Mouse (Mus musculus): ENCODE data around the gene Pcsk5. TPM values are rescaled to one million over a fixed set of nuclear protein-coding genes. Genes with fewer than 3 reads are reported as not detected.

The Pcsk5 gene
- total RNA-seq, 2 experiments from 2014 or later, result under 0.01 TPM; not detected in 1

DNA sequence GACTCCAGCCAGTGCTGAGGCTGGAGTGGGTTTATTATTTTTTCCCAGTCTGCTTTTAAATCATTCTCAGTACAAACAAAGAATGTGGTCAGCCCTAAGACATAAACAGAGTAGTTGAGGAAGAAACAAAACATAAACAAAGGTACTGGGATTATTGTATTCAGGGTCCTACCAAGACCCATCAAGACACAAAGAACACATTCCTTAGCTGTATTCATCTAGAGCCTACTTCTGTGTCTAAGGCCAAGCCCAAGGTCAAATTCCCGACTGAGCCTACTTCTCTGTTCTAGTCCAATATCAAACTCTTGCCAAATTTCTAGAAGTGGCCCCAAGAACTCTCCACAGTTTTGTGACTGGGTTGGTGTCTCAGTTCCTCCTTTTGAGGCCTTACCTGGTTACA lies 419.6 kb downstream of the Pcsk5 start:
- ATAC-seq (replicated peaks; ENCODE audit: low FRiP score, poor library complexity, severe bottlenecking), result no peak

DNA sequence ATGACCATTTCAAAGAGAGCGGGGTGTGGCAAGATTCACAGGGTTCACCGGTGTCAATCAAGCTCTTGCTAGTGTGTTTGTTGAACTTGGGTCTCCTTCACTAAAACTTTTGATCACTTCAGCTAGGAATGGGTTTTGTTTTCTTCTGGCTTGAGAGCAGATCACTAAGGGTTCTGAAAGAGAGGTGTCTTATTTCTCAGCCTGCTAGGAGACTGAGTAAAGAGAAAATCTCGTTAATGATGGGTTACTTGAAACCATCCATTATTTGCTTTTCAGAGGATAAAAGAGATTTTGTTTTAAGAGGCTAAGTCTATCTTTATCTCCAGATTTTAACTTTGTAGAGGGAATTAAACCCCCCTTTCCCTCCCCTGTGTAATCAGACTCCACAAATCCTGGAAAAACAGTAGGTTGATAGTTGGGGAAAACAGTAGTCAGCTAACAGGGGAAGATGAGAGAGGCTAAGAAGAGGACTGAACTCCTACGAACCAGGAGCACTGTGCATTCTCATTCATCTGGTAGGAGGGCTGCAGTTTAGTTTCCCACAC lies 424.4 kb downstream of the Pcsk5 start:
- ATAC-seq (replicated peaks; ENCODE audit: low FRiP score, poor library complexity, severe bottlenecking), result no peak

DNA sequence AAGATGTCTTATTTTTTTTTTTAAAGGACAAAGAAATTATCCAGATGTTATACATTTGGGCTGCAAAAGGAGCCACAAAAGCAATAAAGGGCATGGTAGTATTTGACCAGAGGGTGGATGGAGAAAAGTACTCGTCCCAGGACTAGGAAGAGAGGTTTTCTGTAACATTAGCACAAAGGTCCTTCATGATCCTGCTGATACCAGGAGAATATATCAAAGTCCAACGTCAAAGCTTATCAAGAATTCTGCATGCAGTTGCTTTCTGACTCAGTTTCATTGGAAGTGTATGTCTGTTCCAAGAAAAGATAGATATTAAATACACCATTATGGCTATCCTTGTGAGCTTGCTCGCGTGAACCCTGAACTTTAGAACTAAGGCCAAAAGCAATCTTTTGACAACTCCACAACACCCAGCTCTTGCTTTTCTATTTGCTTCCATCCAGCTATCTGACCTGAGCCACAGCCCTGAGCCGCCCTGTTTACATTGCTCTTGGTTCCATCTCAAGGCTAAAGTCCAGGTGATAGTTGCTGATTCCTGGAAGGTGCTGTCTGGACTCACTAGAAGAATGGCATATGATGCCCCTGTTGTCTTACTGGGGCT lies 426.9 kb downstream of the Pcsk5 start:
- ATAC-seq (replicated peaks; ENCODE audit: low FRiP score, poor library complexity, severe bottlenecking), result no peak

DNA sequence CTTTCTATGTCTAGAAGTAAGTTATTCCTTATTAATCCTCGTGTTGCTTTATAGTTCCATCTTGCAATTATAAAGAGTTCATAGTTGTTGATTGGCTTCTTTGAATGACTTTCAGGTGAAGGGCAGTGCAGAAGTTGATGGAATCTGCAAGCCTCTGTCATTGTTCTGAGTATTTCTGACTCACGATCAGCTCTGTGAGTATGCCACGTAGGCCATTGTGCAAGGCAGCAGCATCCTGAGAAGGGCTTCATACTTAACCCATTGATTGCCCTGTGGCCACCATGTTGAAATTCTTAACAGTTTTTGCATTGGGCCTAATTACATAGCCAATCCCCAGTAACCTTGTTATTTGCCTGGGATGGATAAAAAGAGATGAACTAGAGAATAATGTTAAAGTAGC lies 428.1 kb downstream of the Pcsk5 start:
- no peak for ATAC-seq (replicated peaks; ENCODE audit: low FRiP score, poor library complexity, severe bottlenecking)

DNA sequence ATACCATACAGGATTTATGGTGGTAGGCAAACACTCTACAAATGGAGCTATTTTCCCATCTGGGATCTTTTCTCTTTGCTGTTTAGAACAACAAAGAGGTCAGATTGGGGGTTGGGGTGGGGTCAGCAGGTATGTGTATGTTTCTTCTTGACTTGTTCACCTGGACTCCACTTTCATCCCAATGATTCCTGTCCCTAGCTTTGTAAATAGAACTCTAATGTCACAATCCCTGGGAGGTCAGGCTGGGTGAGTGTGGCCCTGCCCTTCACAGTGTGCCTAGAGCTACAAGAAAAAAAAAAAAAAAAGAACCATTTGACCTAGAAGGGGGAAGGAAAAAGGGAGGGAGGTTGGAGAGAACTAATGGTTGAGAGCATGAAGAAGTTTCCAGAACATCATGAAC lies 428.8 kb downstream of the Pcsk5 start:
- ATAC-seq (replicated peaks; ENCODE audit: low FRiP score, poor library complexity, severe bottlenecking), result no peak

DNA sequence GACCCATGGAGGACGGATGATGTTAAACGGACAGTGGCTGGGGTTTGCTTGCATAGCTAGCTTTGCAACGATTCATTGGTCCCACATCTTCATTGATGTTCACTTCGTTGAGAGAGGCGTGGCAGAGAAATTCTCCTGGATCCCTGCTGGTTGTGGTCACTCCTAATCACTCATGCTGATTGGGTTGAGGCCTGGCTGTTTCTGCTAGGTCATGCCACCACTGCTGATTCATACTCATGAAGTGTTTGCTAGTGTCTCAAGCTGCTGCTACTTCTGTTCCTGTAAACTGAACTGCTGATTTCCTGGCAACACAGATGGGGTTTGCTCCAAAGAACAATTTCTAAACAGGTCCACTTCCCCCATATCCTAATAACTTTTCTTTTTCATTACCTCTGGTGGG lies 430.6 kb downstream of the Pcsk5 start:
- peak; percentile 87 for ATAC-seq (replicated peaks; ENCODE audit: low FRiP score, poor library complexity, severe bottlenecking)

DNA sequence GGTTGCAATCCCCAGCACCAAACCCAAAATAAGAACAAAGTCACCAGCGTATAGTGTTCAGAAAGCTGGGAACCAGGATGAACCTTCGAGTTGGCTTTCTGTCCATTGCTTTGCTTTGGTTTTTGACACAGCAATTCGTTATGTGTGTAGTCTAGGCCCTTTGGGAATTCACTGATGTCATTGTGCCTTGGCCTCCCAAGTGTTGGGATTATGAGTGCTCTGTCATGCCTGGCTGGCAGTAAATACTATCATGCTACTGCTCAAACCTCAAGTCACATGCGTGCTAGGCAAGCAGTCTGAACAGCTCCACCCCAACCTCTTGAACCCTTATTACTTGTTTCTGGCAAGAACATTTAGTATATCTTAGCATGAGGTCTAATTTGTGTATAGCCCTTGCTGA lies 434.3 kb downstream of the Pcsk5 start:
- ATAC-seq (replicated peaks; ENCODE audit: low FRiP score, poor library complexity, severe bottlenecking), result no peak

DNA sequence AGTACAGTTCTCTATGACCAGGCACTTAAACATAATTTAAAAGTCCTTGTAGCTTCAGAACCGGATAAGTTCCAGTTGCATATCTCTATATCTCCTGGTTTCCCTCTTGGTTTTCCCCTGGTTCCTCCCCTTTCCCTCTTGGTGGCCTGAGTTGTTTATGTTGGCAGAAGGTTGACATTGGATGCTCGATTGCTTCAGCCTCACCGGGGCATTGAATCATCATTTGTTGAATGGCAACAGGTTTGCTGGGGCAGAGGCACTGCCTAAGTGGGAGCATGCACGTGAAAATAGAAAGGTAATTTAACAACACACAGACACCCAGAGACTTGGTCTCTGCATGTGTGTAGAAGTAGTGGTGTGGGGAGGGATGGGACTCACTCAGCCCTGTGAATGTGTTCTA lies 436.9 kb downstream of the Pcsk5 start:
- ATAC-seq (replicated peaks; ENCODE audit: low FRiP score, poor library complexity, severe bottlenecking), result no peak

DNA sequence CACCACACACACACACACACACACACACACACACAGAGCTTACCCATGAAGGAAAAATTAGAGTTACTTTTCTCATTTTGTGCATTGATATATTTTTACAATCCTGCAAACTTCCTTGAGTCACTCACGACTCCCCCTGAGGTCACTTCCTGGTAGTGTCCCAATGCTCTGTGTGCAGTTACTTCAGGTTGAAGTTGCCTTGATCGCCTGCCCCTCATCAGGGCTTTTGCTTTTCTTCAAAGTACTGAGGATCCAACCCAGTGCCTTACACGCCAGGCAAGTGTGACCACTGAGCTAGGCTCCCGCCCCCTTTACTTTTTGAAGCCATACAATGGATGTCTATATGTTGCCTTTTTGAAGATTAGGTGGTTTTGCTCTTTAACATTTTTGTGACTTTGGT lies 437.5 kb downstream of the Pcsk5 start:
- ATAC-seq (replicated peaks; ENCODE audit: low FRiP score, poor library complexity, severe bottlenecking), result no peak

DNA sequence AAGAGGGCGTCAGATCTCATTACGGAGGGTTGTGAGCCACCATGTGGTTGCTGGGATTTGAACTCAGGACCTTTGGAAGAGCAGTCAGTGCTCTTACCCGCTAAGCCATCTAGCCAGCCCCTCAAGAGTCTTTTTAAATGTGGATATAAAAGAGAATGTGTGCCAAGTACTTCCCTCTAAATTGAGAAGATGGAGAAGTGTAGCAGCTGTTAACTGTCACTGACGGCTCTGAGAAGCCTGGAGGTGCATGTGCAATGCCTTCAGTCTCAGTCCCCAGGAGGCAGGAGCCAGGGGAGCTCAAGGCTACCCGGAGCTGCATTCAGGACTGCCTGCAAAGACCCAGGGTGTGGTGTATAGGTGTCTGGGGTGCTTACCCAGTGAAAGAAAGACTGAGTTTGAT lies 439.5 kb downstream of the Pcsk5 start:
- ATAC-seq (replicated peaks; ENCODE audit: low FRiP score, poor library complexity, severe bottlenecking), result no peak

DNA sequence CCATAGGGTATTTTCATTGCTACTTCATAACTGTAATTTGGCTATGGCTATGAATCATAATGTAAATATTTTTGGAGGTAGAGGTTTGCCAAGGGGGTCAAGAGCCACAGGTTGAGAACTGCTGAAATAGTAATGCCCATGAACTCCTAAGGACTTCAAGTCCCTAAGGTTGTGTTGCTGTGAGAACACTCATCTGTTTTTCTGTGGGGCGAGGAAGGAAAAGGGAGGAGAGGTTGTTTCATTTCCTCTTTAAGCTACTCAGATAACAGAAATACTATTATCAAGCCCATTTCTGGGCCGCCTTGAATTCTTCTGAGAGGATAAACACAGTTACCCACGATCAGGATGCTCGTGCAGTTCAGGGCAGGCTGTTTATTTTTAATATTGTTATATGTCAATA lies 440.6 kb downstream of the Pcsk5 start:
- ATAC-seq (replicated peaks; ENCODE audit: low FRiP score, poor library complexity, severe bottlenecking), result no peak

DNA sequence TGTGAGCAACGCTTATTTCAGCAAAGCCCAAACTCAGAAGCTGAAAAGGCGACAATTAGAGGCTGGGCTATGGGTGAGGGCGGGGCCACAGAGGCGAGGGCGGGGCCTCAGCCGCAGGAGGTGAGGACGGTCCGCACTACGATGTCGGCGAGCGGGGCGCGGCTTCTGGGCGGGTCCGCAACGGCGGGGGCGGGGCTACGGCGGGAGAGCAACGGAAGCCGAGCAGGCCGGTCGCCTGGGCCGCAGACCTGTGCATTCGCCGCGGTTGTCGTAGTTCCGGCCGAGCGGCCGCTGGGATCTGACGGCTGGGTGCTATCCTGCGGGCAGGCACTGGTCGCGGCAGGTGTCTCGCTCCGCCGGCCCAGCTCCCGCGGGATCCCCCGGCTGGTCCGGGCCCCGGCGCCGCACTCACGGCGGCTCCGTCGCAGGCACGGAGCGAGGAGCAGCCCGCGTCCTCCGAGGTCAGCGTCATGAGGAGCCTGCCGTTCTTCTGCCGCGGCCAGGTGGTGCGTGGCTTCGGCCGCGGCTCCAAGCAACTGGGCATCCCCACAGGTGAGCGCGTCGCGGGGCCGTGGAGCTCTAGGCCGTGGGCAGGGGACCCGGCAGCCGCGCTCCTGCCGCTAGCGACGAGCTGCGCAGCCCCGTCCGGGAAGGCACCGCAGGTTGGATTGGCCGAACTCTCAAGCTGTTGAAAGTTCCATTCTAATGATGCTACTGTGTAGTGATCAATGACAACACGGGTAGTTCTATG lies 443.4 kb downstream of the Pcsk5 start, which contains the start of gene Rfk:
Rfk (plus strand) TSS at position 203 of the 751 bp plus-strand sequence.
- ATAC-seq (replicated peaks; ENCODE audit: low FRiP score, poor library complexity, severe bottlenecking), result peak; percentile 97

DNA sequence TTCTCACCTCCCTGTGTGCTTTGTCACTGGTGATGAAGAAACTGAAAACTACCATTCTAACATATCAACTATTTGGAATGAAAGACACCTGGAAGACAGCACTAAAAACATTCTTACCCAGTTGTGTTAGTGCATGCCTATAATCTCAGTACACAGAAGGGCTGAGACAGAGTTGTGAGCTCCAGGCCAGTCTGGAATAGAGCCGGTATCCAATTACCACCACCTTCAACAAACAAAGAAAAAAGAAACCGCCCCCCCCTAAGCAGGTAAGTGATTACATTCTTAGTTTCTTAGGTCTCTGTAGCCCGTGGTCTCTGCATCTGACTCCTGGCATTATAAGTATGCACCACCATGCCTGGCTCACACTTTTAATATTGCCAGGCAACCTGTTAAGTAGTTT lies 444.6 kb downstream of the Pcsk5 start:
- no peak for ATAC-seq (replicated peaks; ENCODE audit: low FRiP score, poor library complexity, severe bottlenecking)

DNA sequence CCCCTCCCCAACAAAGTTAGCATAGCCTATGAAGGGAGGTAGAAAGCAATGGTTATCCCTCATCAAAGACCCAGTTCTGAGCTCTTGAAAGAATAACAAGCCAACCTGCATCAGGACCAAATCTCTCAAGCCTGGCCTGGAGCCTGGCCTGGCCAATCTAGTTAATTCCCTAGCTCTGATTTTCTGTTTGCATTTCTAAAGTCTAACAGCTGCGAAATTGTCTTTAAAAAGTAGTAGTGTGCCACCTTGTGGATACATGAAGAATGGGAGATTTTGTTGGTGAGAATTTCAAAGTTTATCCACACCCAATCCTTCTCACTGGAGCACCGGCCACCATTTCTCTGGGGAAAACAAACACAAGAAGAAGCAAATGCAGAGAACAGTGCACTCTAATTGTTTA lies 449.0 kb downstream of the Pcsk5 start:
- ATAC-seq (replicated peaks; ENCODE audit: low FRiP score, poor library complexity, severe bottlenecking), result peak; percentile 68

DNA sequence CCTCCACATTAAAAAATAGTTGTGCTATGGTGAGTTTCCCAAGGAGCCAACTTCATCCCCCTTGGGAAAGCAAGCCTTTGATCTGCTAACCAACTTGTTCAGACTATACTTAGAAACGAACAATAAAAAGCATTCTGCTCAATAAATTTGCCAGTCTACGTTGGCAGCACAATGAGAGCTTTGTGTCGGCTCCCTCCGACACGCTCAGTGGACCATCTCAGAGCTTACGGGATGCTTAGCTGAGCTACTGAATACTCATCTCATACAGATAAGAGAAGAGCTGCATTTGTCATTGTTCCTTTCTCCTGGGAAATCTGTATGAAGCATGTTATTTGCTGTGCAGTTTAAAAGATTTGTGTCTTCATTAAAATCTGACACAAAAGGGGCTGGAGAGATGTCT lies 451.0 kb downstream of the Pcsk5 start:
- no peak for ATAC-seq (replicated peaks; ENCODE audit: low FRiP score, poor library complexity, severe bottlenecking)

DNA sequence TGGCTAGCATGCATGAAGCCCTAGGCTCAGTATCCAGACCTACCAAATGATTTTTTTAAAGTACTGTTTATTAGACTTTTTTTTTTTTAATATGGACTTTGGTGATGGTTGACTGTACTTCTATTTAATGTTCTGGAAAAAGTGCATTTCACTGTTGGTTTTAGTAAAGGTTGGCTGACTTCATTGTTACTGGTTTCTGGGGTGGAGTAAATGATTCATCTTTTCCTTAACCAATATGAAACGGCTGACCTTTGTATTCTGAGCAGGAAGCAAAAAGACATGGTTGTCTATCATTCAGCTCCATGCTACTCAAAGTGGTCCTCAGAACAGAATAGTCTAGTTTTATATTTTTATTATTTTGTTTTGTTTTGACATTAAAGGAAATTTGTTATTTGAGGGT lies 452.0 kb downstream of the Pcsk5 start:
- ATAC-seq (replicated peaks; ENCODE audit: low FRiP score, poor library complexity, severe bottlenecking), result no peak

DNA sequence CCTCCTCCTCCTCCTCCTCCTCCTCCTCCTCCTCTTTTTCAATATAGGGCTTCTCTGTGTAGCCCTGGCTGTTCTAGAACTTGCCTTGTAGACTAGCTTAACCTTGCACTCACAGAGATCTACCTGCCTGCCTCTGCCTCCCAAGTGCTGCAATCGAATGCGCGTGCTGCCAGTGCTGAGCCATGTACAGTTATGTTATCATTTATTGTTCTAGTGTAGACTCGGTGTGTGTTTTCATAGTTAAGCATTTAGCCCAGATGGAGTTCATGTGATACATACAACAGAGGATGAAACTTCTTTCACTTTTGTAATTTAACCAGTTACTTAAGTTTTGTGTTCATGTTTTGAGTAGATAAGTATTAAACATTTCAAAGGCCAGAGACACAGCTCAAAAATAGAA lies 452.4 kb downstream of the Pcsk5 start:
- ATAC-seq (replicated peaks; ENCODE audit: low FRiP score, poor library complexity, severe bottlenecking), result no peak

DNA sequence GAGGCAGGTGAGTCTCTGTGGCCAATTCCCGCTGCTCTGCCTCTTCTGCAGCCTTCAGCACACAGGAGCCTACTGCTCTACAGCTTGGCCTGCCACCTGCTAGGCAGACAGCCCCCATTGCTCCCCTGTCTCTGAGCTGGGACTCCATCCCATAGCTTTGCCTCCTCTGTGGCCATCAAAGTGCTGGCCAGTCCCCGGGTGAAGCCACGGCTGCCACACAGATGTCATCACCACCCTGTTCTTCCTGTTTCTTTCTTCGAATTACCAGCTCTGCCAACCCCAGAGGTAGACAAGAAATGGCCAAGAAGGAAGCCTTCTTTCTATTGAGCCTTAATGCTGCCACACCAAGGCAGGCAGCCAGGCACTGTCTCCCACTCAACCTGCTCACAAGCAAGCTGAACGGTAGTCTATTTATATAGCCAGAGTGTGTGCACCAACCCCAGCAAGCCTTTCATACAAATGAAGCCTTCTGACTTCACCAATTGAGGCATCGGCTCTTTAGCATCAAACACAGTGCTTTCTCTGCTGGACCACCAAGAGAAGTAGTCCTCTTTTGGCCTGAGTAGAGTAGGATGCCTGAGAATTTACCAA lies 454.5 kb downstream of the Pcsk5 start:
- ATAC-seq (replicated peaks; ENCODE audit: low FRiP score, poor library complexity, severe bottlenecking), result no peak

Data from erythroblast, adult 5-6 weeks (primary cell).